Mouse (Mus musculus) kidney, adult 2 months (tissue): ENCODE measurements around the gene Btf3.

Experiments
- CTCF ChIP-seq: fragments of 200-500 bp; conservative IDR thresholded peaks from 2 replicates; pipeline ENCODE4 v1.5.1; 2011; ENCODE audit warnings: low read depth, mild to moderate bottlenecking, control low read depth, low read length, moderate library complexity, mixed read lengths; ENCODE audit not compliant: insufficient read depth, insufficient read length
- POLR2A ChIP-seq: fragments of 200-500 bp; IDR thresholded peaks from one replicate; pipeline ENCODE4 v1.6.1; 2011; ENCODE audit warnings: low read depth, low read length, control low read depth

- TF ChIP-seq CTCF, result no peak; the same call in 1 of the 2 replicates
- TF ChIP-seq POLR2A, result no peak
Measured at GRCm38 (mm10) chr13:98351527-98351926, 34.7 kb upstream of the Btf3 start.
